13 mouse cellular contexts compared by ENCODE assay signal in the genomic region with DNA sequence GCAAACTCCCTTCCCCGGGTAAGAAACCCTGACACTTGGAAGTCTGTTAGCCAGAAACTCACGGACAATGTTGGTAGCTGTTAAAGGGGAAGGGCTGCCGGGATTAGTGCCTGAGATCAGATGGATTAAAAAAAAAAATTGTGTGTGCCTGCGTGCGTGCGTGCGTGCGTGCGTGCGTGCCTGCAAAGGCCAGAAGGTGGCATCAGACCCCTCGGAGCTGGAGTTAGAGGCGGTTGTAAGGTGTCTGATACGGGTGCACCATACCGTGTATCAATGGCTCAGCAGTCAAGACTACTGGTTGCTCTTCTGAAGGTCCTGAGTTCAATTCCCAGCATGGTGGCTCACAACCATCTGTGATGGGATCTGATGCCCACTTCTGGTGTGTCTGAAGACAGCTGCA.
"Had no signal": no experiment of that assay in that cellular context is flagged by ENCODE, and none has a peak within 500 bp of the region (broad histone marks: within the 10 kb centered on the region; RNA-seq: fewer than 3 reads in every experiment).

No protein-coding gene starts in this region.

- H3K9ac ChIP-seq: lung, embryonic 14.5 days; midbrain, embryonic 13.5 days; midbrain, embryonic 15.5 days; neural tube, embryonic 12.5 days; stomach, embryonic 15.5 days had no signal

- H3K4me1 ChIP-seq: midbrain, embryonic 15.5 days; neural tube, embryonic 12.5 days; stomach, embryonic 15.5 days had no signal

- H3K4me2 ChIP-seq: lung, embryonic 14.5 days; midbrain, embryonic 13.5 days; midbrain, embryonic 15.5 days; neural tube, embryonic 12.5 days; stomach, embryonic 15.5 days had no signal

- H3K36me3 ChIP-seq: midbrain, embryonic 13.5 days; midbrain, embryonic 15.5 days; neural tube, embryonic 12.5 days; stomach, embryonic 15.5 days had no signal

- H3K27ac ChIP-seq: midbrain, embryonic 13.5 days; midbrain, embryonic 15.5 days; neural tube, embryonic 12.5 days; stomach, embryonic 15.5 days; stomach, postnatal 0 days had no signal

- ATAC-seq: midbrain, embryonic 13.5 days; midbrain, embryonic 15.5 days had no signal

- H3K9me3 ChIP-seq: midbrain, embryonic 13.5 days; midbrain, embryonic 15.5 days; neural tube, embryonic 12.5 days; stomach, embryonic 15.5 days had no signal

- DNase-seq: lung, adult 18-20 months; lung, embryonic 14.5 days; lung, postnatal 10 days; lung, postnatal 4 days; right cerebral cortex, postnatal 14 days; thymus, adult 2 months; thymus, postnatal 25 days; thymus, postnatal 4 days had no signal

- H3K27me3 ChIP-seq: midbrain, embryonic 13.5 days; midbrain, embryonic 15.5 days; neural tube, embryonic 12.5 days had no signal

- H3K4me3 ChIP-seq: midbrain, embryonic 13.5 days; midbrain, embryonic 15.5 days; neural tube, embryonic 12.5 days; stomach, embryonic 15.5 days had no signal
